Mouse (Mus musculus) intestine, postnatal 0 days (tissue): ENCODE data around the gene Actg1. TPM values are rescaled to one million over a fixed set of nuclear protein-coding genes. Genes with fewer than 3 reads are reported as not detected.
A peak's percentile ranks its signal among the peaks of the same experiment; 100 is the strongest.

Experiments
- ATAC-seq: fragments of 200-750 bp; cut with Nextera tagmentation; 2 replicates; pipeline ENCODE4 v1.8.0; 2017; ENCODE audit warnings: mild to moderate bottlenecking, moderate TSS enrichment, moderate library complexity
- H3K27ac ChIP-seq: fragments of 300-500 bp; sonication (generic); 2 replicates; pipeline ENCODE4 v1.5.1; 2014; ENCODE audit warnings: mild to moderate bottlenecking, low read depth, low read length, moderate library complexity
- H3K27me3 ChIP-seq: fragments of 300-500 bp; sonication (generic); replicated peaks from 2 replicates; pipeline ENCODE4 v1.6.1; 2014; ENCODE audit warnings: low read length, mixed read lengths; ENCODE audit not compliant: control insufficient read depth, insufficient read depth
- H3K36me3 ChIP-seq: fragments of 300-500 bp; sonication (generic); 2 replicates; pipeline ENCODE4 v1.6.1; 2014; ENCODE audit warnings: mild to moderate bottlenecking, moderate library complexity; ENCODE audit not compliant: control insufficient read depth, insufficient read depth
- H3K4me1 ChIP-seq: fragments of 300-500 bp; sonication (generic); replicated peaks from 2 replicates; pipeline ENCODE4 v1.6.1; 2014; ENCODE audit warnings: antibody characterized with exemption, low read length, mixed read lengths; ENCODE audit not compliant: control insufficient read depth, insufficient read depth
- H3K4me2 ChIP-seq: fragments of 300-500 bp; sonication (generic); replicated peaks from 2 replicates; pipeline ENCODE4 v1.6.1; 2014; ENCODE audit warnings: low read depth, mild to moderate bottlenecking, moderate library complexity
- H3K4me3 ChIP-seq: fragments of 300-500 bp; sonication (generic); 2 replicates; pipeline ENCODE4 v1.5.1; 2014; ENCODE audit warnings: low read depth, low read length
- H3K9ac ChIP-seq: fragments of 300-500 bp; sonication (generic); 2 replicates; pipeline ENCODE4 v1.6.1; 2014; ENCODE audit warnings: mild to moderate bottlenecking, low read depth, low read length
- H3K9me3 ChIP-seq: fragments of 300-500 bp; sonication (generic); 2 replicates; pipeline ENCODE4 v1.6.1; 2016; ENCODE audit warnings: mixed run types; ENCODE audit not compliant: control insufficient read depth
- CTCF ChIP-seq: sonication (generic); IDR thresholded peaks from 2 replicates; pipeline ENCODE4 v1.5.1; 2016; ENCODE audit warnings: low read depth, mild to moderate bottlenecking, control low read depth, antibody characterized with exemption, moderate library complexity
- WGBS: fragments of 180-500 bp; shearing (Covaris S2); extraction: QIAGEN DNeasy Blood & Tissue Kit; methylation state at CpG from one replicate; pipeline ENCODE4 v1.1.7; 2014; 5-methylcytosine and 5-hydroxymethylcytosine counted together
- polyA plus RNA-seq: library from polyadenylated mRNA; unstranded; fragments of >200 nt; fragmentation: Nextera tagmentation; extraction: Ambion mirVana; gene quantifications from 2 replicates; pipeline ENCODE4 v1.2.1, GENCODE M21; 2015

Actg1 gene
- polyA plus RNA-seq, 1 experiment from 2014 or later: 1,513 TPM

DNA sequence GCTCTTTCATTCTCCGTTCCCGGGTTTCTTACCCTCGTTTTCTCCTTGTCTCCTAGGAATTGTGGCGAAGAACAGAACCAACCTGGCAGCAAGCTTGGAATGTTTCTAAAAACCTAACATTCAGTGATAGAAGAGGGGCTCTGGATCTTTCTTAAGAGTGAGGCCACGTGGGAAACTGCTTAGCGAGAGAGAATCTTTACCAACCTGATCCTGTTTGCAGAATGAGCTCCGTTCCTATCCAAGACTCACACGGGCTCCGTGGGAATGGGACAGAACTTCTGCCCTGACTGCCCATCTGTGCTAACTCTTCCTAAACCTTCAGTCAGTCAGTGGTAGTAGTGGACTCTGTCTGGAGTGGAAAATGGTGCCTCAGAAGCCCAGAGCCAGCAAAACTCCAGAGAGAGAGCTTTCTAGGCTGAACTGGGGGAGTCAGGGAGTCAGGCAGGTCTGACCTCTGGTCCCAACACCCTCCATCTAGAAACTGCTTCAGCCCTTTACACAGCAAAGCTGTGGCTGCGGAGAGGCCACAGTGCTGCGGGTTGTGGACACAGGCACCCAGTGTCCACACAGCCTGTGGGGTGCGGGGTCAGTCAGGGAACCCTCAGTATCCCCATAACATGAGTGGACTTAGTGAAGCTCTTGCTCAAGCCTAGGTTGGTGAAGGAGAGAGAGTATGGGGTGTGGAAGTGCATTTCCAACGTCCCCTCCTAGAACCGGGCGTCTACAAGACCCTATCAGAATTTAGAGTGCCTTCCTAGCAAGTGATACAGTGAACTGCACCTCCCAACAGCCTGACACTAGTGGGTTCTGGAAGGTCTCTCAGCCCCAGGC is 42.6 kb downstream of the Actg1 start:
- no peak overlapping the region for H3K27ac ChIP-seq
- no peaks in the 10 kb centered on the region for H3K9me3 ChIP-seq
- peak overlapping the region; percentile 58 for H3K4me3 ChIP-seq
- 0 out of 2 replicates have a peak overlapping the region, but pooled peaks have one; percentile 22 for H3K9ac ChIP-seq
- peak overlapping the region; percentile 91 for H3K4me2 ChIP-seq
- H3K27me3 ChIP-seq: no peaks in the 10 kb centered on the region
- ATAC-seq: no peak
- TF ChIP-seq CTCF: no peak
- peaks cover 6% of the 10 kb centered on the region; the same call in 1 of the 2 replicates for H3K4me1 ChIP-seq
- no peaks in the 10 kb centered on the region for H3K36me3 ChIP-seq
- 23% methylated on average over 15 of the region's 15 CpGs for WGBS

DNA sequence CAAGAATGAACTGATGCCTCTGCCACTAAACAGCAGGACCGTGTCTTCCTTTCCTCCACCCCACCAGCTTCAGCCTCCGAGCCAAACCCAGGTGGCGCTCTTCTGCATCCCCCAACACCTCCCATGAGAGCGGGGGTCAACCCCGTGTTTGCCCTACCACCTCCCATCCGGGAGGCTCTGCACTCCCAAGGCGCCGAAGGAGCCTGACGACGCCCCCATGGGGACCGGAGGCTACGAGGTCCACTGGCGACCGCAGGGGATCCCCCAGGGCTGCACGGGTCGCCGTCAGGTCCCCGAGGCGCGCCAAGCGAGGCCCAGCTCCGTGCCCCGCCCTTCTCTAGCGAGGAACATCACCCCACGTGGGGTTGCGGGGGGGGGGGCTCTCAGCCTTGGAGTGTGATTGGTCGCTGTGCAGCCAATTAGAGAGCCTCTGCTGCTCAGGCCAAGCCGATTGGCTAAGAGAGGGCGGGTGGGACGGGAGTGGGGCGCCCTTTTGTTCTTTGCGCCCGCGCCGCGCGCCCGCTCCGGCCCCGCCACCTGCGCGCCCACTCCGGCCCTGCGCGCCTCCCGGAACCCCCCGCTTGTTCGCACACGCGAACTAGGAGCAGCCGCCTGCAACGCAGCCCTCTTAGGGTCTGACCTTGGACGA is 43.3 kb downstream of the Actg1 start:
- Histone ChIP-seq H3K36me3 (no peaks in the 10 kb centered on the region), H3K9me3 (no peaks in the 10 kb centered on the region), H3K27me3 (no peaks in the 10 kb centered on the region), H3K27ac (no peak overlapping the region), H3K4me1 (peaks cover 6% of the 10 kb centered on the region; the same call in 1 of the 2 replicates), H3K4me2 (peak overlapping the region; percentile 91), H3K4me3 (peak overlapping the region; percentile 58), H3K9ac (0 out of 2 replicates have a peak overlapping the region, but pooled peaks have one; percentile 42)
- peak; percentile 88 for ATAC-seq
- under 1% methylated on average over 53 of the region's 53 CpGs for WGBS
- TF ChIP-seq CTCF: peak; percentile 72

DNA sequence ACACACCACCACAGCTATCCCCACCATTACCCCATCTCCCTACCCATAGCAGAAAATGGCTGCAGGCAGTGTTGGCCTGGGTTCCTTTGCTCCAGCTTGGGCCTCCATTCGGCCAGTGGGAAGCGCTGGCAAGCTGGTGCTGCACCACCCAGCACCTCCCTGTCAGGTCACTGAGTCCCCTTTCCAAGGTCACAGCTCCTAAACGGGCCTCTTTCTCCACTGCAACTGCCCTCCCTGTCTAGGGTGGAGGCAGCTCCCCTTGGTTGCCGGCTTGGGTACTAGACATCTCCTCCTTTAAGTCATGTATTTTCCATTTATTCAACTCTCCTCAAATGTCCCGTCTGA is 44.0 kb downstream of the Actg1 start:
- no peak overlapping the region for H3K27ac ChIP-seq
- no peak for ATAC-seq

DNA sequence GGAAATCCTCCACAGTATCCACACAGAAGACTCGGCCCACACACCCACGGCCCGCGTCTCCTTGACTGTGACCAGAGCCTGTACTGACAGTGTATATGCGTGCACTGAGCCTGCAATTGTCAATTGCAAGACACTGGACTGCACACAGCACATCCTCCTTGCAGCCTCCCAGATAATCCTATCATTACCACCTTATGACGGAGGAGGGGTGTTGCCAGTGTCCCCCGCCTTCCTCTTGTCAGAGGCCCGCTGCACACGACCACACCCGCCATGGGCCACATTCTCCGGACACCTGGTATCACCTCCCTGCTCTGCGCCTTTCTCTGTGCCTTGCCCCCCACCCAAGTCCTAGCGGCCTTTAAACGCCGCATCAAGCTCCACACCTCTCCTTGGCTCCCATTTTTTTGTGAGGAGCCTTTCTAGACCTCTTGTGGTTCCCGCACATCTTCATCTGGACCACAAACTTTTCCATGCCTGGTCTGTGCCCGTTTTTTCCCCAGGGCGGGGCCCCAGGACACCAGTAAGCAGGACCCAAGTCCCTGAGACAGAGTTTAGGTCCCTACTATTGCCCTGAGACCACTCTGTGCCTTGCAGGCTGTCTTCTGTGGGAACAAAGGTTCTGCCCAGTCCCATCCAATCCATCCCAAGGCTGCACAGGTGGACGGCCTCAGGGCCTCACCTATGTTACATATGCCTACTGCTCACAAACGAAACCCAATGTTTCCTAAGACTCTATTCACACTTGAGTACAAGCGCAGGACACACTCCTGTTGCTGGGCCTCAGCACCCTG is 44.6 kb downstream of the Actg1 start:
- Histone ChIP-seq H3K36me3 (no peaks in the 10 kb centered on the region), H3K27me3 (no peaks in the 10 kb centered on the region), H3K9me3 (no peaks in the 10 kb centered on the region), H3K4me3 (no peak overlapping the region), H3K4me1 (peaks cover 6% of the 10 kb centered on the region; the same call in 1 of the 2 replicates), H3K4me2 (no peak overlapping the region), H3K27ac (no peak overlapping the region), H3K9ac (no peak overlapping the region)
- no peak for TF ChIP-seq CTCF
- WGBS: 79% methylated on average over 21 of the region's 21 CpGs
- no peak for ATAC-seq

More for the DNA sequence above, 44.0 kb downstream of the Actg1 start:
- Histone ChIP-seq H3K4me1 (peaks cover 6% of the 10 kb centered on the region; the same call in 1 of the 2 replicates), H3K27me3 (no peaks in the 10 kb centered on the region), H3K4me2 (peak overlapping the region; percentile 91; the same call in 1 of the 2 replicates), H3K4me3 (no peak overlapping the region), H3K36me3 (no peaks in the 10 kb centered on the region), H3K9ac (no peak overlapping the region), H3K9me3 (no peaks in the 10 kb centered on the region)
- no peak for TF ChIP-seq CTCF
- 47% methylated on average over 5 of the region's 5 CpGs for WGBS

DNA sequence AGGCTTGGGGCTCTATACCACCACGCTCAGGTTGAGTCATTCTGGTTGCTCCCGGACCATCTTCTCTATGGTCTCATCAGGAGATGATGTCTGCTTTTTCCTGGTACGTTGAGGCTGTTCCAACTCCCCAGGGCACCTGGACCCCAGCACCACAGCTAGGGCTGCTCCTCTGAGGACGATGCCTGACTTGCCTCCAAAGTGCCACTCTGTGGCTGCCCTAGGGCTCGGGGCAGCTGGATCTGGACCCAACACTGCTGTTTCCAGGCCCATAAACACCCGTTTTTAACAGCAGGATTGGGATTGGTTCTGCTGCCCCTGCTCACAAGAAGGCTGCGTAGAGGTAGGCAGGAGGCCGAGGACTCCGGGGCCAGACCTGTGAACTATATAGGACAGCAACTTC is 45.2 kb downstream of the Actg1 start:
- no peaks in the 10 kb centered on the region for H3K36me3 ChIP-seq
- H3K27ac ChIP-seq: no peak overlapping the region
- WGBS: 92% methylated on average over 9 of the region's 9 CpGs
- H3K4me1 ChIP-seq: peaks cover 6% of the 10 kb centered on the region; the same call in 1 of the 2 replicates
- no peaks in the 10 kb centered on the region for H3K27me3 ChIP-seq
- TF ChIP-seq CTCF: no peak
- H3K9me3 ChIP-seq: no peaks in the 10 kb centered on the region
- no peak overlapping the region for H3K4me3 ChIP-seq
- no peak overlapping the region for H3K4me2 ChIP-seq
- H3K9ac ChIP-seq: no peak overlapping the region
- no peak for ATAC-seq

DNA sequence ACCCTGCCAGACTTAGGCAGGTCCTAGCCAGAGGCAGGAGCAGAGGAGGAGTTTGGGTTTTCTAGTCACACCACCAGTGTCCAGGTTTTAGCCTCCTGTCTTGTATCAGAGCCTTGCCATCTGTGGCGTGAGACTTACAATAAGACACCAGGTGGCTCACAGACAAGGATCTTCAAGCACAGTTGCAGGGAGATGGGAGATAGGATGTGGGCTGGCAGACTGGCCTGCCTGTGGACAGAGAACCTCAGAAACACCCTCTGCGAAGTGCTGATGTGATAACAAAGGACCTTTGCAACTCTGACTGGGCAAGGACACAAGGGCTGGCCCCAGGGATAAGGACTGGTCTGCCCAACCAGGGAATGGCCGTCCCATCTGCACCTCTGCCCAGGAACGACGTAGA is 48.9 kb downstream of the Actg1 start:
- no peak for ATAC-seq
- no peak overlapping the region for H3K4me3 ChIP-seq
- H3K9ac ChIP-seq: no peak overlapping the region
- H3K4me2 ChIP-seq: 0 out of 2 replicates have a peak overlapping the region, but pooled peaks have one; percentile 21
- no peak overlapping the region for H3K27ac ChIP-seq
- WGBS: 48% methylated on average over 5 of the region's 5 CpGs
- 0 out of 2 replicates have a peak, but pooled peaks cover 7% of the 10 kb centered on the region for H3K4me1 ChIP-seq
- TF ChIP-seq CTCF: no peak
- H3K9me3 ChIP-seq: no peaks in the 10 kb centered on the region
- H3K27me3 ChIP-seq: no peaks in the 10 kb centered on the region
- no peaks in the 10 kb centered on the region for H3K36me3 ChIP-seq
